Mouse (Mus musculus): Measurements from ENCODE around the gene Cpsf4.
"Not testable (repeated sequence)": the region's sequence is repeated elsewhere in the genome, so short reads cannot be mapped to it uniquely, and the experiment has no call there.

Cpsf4 gene

DNA sequence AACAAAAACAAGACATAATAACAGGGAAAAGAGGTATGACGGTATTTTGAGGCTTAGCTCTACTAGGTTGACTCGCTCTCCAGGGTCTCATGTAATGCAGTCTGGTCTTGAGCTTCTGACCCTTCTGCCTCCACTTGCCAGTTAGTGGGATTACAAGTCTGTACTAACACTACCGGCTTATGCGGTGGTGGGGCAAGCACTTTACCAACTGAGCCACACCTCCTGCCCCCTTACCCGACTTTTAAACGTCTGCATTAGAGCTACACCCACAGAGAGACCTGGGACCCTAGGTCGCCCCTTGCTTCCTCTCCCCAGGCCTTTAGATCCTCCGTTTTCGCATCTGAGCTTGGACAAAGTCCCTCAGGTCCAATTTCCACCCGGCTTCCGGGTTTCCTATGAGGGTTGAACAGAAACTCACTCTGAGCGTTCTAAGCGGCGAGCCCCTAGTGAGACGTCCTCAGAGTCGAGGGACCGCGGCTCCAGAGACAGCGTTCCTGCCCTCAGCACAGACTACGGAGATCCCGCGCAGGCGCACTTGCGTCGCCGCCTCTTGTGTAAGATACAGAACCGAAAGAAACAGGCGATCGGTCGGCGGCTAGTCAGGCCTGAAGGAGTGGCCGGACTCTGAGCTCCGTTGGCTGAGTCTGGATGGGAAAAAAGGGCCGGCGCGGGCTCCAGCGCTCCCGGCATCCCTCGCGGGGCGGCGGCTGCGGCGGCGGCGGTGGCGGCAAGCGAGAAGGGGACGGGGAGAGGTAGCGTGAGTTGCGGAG is at the start of gene Cpsf4, which contains the start of gene Ptcd1:
Gene Cpsf4 (plus strand): TSS at position 678 of the 770 bp plus-strand sequence.
Gene Ptcd1 (minus strand): TSS at position 573 of the 770 bp plus-strand sequence.
- DNase-seq = peak; percentile 98 to 99

GRCm38 (mm10) chr5:145118005-145118404 is 49.0 kb upstream of the Cpsf4 start:
- DNase-seq = no peak

GRCm38 (mm10) chr5:145118461-145118860 is 48.6 kb upstream of the Cpsf4 start:
- DNase-seq = no peak

GRCm38 (mm10) chr5:145119385-145119784 is 47.6 kb upstream of the Cpsf4 start:
- DNase-seq = no peak

DNA sequence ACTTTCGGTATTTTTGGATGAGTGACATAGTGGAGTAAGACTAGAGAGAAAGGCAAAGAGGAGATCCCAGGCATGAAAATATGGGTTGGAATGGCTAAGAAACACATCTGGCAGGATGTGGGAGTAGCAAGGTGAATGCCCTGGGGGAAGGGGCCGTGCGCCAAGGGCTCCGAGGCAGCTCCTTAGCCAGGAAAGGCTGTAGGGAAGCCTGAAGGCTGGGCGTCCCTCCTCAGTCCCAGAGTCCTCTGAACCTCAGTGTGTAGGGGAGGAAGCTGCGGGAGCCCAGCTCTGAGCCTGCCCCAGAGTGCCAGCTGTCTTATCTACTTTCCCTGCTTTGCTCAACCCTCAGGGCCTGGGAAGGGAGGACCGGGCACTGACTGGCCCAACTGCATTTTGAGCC is 46.1 kb upstream of the Cpsf4 start:
- DNase-seq = no peak

DNA sequence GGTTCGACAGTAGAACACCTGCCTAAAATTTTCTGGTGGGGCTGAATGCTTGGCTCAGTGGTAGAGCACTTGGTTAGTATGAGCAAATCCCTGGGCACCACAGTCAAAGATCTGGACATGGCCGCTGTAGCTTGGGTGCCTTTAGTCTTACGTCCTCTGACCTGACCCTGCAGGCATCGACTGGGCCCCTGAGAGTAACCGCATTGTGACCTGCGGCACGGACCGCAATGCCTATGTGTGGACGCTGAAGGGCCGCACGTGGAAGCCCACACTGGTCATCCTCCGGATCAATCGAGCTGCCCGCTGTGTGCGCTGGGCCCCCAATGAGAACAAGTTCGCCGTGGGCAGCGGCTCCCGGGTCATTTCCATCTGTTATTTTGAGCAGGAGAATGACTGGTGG is 43.6 kb upstream of the Cpsf4 start:
- no peak for DNase-seq

GRCm38 (mm10) chr5:145126580-145126979 is 40.4 kb upstream of the Cpsf4 start:
- DNase-seq = no peak

DNA sequence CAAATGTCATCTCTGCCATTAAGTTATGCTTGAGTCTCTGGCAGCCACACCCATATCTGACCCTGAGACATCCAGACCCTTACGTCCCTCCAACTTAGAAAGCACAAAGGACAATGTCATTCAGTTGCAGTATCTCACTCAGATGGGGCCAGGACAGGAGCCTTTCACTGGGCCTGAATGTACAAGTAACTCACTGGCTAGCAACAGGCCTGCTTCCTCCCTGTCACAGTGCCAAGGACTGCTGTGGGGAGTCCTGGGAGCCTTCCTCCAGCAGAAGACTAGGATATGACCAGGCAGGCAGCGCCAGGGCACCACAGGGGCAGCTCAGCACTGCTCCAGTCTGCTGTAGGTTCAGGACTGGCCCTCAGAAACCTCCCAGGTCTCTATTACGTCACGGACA is 37.9 kb upstream of the Cpsf4 start:
- no peak for DNase-seq

DNA sequence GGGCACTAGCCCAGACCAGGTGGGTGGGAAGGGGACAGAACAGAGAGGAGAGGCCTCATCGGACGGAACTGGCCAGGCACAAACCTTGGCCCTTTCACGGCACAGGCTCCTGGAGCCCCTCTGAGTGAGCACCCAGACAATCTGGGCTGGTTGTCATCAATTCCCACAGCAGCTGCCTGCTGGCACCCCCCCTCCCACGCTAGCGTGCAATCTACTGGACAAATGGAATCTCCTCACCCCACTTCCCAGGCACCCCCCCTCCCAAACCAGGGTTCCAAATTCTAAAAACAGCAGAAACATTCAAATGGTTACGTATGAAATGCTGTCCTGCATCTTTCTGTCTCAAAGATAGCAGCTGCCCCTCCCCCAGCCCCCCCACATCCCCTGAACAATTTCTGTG is 37.2 kb upstream of the Cpsf4 start:
- DNase-seq = not testable (repeated sequence)

GRCm38 (mm10) chr5:145130191-145130590 is 36.8 kb upstream of the Cpsf4 start:
- no peak for DNase-seq

GRCm38 (mm10) chr5:145130995-145131394 is 36.0 kb upstream of the Cpsf4 start:
- DNase-seq = no peak

GRCm38 (mm10) chr5:145133275-145133674 is 33.7 kb upstream of the Cpsf4 start:
- DNase-seq = not testable (repeated sequence)

DNA sequence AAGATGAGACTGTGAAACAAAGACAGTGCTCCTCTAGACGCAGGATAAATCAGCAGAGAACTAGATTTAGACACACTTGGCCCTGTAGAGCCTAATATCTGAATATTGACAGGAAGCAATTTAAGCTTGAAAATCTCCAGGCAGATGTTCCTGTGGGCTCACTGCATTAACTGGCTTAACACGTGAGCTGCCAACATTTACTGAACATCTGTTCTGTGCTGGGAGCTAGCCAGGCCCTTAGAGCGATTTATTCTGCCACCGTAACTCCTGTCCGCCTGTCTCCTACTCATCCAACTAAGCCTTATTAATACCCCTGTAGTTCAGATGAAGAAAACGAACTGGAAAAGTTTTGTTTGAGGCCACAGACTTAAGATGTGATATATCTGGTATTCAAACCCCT is 28.2 kb upstream of the Cpsf4 start:
- no peak for DNase-seq

GRCm38 (mm10) chr5:145139571-145140519 is 27.2 kb upstream of the Cpsf4 start, which contains the start of the genes Pdap1 and Bud31:
Pdap1 (minus strand) TSS chr5:145140238.
Bud31 (plus strand) TSS chr5:145140362.
- DNase-seq = peak; percentile 90 to 91

DNA sequence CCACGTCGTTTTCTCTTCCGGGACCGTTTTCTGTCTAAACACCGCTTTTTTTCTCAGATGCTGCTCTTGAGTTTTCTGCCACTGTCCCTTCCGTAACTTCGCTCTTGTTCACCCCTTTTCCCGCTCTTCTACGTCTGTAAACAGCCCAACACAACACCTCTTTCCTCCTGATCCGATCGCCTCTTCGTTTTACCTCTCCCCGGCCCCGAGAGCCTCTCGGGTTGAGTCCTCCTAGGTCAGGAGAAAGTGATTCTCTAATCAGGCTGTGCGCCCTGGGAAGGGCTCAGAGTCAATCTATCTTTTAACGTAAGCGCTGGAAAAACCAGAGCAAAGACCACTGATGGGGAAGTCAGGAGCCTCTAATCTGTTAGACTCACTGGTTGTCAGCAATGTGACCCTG is 26.4 kb upstream of the Cpsf4 start:
- DNase-seq = no peak

- no peak for DNase-seq
Measured at GRCm38 (mm10) chr5:145147748-145148147, 19.3 kb upstream of the Cpsf4 start.

DNA sequence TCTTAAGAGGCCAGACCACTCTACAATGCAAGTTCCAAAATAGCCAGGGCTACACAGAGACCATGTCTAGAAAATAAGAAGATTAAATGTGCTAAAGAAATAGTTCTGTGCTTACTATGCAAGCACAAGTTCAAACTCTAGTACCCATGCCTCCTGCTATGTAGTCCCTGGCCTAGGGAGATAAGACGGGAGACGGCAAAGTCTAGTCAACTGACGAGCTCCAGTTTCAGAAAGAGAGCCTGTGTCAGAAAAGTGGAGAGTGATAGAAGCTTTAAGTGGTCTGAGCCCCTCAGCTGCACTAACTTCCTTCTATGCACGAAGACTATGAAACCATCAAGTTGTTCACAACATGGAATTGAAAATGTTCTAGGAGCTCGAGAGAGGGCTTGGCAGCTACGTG is 17.7 kb upstream of the Cpsf4 start:
- no peak for DNase-seq

- DNase-seq = no peak
Measured at GRCm38 (mm10) chr5:145152690-145153089, 14.3 kb upstream of the Cpsf4 start.

DNA sequence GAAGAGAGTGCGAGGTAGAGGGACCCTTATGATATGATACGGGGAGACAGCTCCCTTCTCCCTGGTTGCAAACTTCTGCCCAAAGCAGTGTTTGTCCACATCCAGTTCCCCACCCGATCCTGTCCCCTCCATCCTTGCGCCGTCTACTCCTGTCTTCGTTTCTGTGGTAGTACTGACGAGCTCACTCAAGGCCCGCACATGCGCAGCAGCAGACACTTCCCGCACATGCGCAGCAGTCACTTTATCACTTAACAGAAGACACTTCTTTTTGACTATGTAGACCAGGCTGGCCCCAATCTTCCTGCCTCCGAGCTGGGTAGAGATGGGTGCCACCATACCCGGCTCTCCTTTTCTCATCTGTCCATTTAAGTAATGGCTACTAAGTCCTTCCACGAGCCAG is 5.7 kb upstream of the Cpsf4 start:
- DNase-seq = no peak

DNA sequence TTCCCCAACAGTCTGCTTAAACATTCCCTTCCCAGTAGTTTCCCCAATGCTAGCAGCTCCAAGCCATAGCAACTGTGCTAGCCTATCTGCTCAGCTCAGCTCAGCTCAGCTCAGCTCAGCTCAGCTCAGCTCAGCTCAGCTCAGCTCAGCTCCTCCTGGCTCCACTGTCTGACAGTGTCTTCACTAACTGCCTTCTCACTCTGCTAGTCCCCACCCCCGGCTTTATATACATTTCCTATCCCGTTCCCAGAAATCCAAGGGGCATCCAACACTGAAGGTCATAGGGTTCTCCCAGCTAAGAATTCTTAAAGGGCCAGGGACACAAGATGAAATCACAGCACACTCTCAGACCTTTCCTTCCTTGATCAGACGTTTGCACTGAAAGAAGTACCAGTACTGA is 2.3 kb upstream of the Cpsf4 start:
- no peak for DNase-seq

DNA sequence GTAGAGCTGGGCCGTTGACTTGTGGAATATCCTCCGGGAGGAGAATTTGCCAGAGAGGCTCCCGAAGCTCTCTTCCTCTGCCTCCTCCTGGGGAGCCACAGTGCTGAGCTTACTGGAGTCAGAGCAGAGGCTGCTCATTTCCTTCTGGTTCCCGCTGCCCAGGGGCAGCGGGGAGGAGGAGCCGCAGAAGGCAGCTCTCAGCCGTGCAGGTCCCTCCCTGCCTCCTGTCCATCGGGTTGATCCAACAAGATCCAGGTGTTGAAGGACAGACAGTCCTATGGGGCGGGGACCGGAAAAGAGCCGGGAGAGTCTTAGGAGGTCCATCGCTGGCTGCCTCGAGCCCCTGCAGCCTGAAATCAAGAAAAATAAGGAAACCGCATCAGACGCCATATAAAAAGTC is 1.8 kb upstream of the Cpsf4 start:
- DNase-seq = no peak

GRCm38 (mm10) chr5:145167306-145167661 is 271 bp downstream of the Cpsf4 start:
- no peak for DNase-seq

GRCm38 (mm10) chr5:145178461-145178980 is 11.5 kb downstream of the Cpsf4 start:
- no peak for DNase-seq
